Mouse (Mus musculus) left cerebral cortex, postnatal 36 days (tissue): ENCODE data around the gene Vkorc1. TPM values are rescaled to one million over a fixed set of nuclear protein-coding genes. Genes with fewer than 3 reads are reported as not detected.

Source experiments
- DNase-seq, 2 experiments: peaks; one replicate each; pipeline ENCODE4 v3.0.0; 2021 to 2022; ENCODE audit warnings: low spot score in 2 of 2, mixed read lengths in 1 of 2
- intact Hi-C: fragments of 180-260 bp; cut with DNase I; formaldehyde crosslinking; loops from one replicate; pipeline ENCODE4 v1.15.1; 2025
- total RNA-seq, 2 experiments: library from RNA; stranded (reverse); gene quantifications; 2 replicates each; pipeline ENCODE4 v1.2.3; 2021

The Vkorc1 gene
- total RNA-seq, 2 experiments from 2014 or later = 22.2 to 24.5 TPM

DNA sequence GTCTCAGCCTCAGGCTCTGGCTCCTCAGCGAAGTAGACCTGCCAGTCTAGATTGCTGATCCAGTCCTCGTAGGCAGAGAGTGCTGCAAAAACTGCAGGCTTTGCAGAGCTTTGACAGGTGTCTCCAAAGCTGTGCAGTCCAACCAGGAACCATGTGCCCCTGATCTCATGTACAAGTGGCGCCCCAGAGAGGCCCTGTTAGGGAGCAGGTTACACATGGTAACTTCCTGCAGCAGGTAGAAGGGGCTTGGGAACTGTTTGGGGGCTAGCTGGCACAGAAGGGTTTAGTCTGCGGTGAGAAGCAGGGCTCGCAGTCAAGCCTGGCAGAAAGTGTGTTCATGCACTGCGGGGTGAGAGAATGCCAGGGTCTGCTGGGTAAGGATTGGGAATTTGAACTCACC, 8.9 kb downstream of the Vkorc1 start:
- no peak for DNase-seq
- intact Hi-C loops = no loop called here

DNA sequence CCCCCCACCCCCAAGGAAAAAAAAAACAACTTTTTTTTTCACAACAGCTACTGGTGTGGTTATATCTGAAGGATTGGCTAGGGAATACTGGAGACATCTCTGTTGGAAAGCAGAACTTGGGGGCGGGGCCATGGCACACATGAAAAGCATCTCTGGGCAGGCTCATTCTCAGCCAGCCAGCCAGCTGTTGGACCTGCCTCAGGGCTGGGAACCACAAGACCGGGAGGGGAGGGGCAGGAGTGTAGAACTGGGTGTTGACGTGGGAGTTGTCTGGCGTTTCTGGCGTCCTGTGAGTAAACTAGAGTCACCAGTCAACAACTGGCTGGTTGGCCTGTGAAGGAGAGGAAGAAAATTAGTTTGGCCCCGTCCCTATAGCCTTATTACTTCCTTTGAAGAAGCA, 9.5 kb downstream of the Vkorc1 start:
- no peak for DNase-seq

DNA sequence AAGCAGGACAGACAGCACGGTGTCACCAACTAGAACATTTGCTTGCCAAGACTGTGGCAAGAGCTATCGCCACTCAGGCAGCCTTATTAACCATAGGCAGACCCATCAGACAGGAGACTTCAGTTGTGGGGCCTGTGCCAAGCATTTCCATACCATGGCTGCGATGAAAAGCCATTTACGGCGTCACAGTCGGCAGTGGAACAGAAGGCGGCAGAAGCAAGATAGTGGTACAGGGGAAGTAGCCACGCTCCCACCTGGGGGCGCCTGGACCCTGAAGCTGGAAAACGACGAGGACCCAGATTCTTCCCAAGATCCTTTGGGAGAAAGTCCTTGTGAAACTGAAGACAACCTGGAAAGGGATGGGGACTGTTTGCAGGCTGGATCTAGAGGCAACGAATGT, 15.0 kb downstream of the Vkorc1 start:
- intact Hi-C loops = no loop called here
- no peak for DNase-seq

More for the DNA sequence above, 9.5 kb downstream of the Vkorc1 start:
- intact Hi-C loops = no loop called here

DNA sequence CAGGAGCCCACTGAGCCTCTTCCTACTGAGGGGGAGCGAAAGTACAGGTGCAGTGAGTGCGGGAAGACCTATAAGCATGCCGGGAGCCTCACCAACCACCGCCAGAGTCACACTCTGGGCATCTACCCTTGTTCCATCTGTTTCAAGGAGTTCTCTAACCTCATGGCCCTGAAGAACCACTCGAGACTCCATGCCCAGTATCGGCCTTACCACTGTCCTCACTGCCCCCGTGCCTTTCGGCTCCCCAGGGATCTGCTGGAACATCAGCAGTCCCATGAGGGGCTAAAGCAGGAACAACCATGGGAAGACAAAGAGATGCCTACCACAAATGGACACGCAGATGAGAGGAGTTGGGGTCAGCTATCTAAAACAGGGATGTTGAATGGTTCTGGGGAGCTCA, 16.1 kb downstream of the Vkorc1 start:
- no peak for DNase-seq
- intact Hi-C loops = no loop called here

DNA sequence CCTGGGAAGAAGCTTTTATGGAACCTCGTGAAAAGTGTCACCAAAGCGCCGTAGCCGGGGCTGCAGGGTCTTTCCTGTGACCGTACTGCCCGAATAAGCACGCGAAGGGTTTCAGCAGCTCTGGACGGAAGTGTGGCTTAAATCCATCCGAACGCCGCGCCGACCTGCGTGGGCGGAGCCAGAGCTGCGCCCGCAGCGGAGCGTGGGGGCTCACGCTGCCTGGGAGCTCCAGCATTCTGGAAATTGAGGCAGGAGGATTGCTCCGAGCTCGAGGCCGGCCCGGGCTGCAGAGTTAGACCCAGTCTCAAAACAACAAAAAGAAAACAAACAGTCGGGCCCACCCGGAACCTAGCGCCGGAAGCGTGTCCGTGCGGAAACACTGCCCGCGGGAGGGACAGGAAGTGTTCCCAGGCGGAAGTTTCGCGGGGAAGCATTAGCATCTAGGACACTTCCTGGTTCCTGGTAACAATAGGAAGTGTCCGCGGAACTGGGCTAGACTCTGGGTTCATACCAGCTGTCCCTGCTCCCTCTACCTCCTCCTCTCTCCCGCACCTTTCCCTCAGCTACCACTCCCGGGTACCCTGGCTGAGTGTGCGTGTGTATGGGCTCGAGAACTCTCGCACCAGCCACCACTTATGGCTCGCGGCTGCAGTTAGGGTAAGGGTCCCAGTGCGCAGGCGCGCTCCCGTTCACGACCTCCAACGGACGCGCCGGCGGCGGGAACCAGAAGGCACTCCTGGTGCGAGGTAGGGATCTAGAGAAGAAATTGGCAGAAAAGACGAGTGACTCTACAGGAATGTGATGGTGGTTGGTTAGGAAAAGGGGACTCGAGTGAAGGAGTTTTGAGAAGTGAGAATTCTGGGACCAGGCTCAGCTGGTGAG, 18.7 kb downstream of the Vkorc1 start, which contains the start of gene Zfp668:
Zfp668 (minus strand) TSS at position 362 of the 882 bp plus-strand sequence.
- DNase-seq = peak; percentile 88 to 90
- intact Hi-C loops = loop anchor here (2.0 kb wide), 1 partner anchor 36 kb away; the partner anchor contains the start of gene Kat8

DNA sequence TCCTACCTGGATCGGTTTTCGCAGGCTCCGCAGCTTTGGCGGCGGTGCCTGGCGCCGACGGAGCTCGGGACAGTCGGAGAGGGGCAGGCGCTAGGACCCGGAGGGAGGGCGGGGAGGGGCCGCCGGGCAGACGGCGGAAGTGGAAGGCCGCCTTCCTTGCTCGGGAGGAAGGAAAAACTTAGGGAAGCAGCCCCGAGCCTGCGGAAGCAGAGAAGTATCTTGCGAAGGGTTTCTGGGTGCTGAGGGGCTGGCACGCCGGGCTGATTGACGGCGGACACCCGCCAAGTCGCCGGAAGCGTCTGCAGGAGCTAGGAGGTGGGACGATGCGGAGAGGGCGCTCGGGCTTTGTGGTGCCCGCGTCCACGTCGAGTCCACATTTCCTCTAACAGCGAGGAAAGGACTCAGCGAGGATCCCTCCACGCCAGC, 19.4 kb downstream of the Vkorc1 start, which contains the start of gene Zfp646:
Zfp646 (plus strand) TSS at position 181 of the 426 bp plus-strand sequence.
- intact Hi-C loops = loop anchor here (2.0 kb wide), 1 partner anchor 37 kb away; the partner anchor contains the start of gene Kat8
- peak in 1 of 2 experiments; percentile 78 for DNase-seq

DNA sequence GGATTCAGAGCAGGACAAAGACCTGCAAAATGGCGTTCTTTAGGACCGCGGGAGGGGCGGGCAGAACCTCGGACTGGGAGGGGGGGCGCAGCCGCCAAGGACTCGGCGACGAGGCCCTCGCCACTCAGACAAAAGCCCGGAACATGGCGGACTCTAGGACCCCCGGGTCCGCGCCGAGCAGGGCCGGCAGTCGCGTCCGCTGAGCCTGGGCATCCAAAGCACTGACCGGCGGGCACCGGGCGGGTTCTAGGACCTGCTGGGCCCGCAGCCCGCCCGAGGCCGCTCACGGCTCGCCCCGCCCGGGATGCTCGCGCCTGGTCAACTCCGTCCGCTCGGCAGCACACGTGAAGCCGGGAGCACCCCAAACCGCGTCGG, 19.8 kb downstream of the Vkorc1 start:
- intact Hi-C loops = loop anchor here (1.0 to 2.0 kb wide), 2 partner anchors 34 to 37 kb away; partner anchors contain the start of gene Kat8
- DNase-seq = peak; percentile 95 to 97

DNA sequence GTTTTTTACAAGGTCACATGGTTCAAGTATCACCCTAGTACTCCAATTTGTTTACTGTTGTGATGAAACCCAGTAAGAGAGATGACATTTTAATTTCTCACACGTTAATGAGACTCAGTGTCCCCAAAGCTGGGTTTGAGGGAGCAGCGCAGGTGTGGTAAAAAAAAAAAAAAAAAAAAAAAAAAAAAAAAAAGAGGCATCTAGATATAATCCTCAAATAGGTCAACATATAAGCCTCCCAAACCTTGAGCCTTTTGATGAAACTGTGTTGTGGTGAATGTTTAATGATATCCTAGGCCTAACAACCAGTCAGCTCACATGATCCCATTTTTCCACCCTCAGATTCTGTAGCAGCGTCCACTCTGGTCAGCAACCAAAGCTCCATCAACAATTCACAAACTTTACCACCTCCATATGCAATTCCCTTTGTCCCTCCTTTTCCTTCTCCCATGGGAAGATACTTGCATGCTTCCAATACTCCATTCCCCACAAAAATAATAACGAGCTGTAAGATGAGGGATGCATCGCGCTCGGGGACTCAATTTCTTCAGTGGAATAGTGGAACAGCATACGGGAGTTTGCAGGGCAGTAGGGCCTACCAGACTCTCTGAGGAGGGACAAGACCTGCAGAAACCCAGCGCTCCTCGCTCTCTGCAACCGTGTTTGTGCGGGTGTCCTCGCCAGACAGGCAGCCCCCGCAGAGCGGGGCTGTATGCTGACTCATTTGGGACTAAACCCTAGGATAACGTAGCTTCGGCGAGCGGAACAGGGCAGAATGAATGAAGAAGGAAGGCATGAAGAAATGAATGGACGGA, 20.4 kb downstream of the Vkorc1 start:
- DNase-seq = no peak
- intact Hi-C loops = loop anchor here (1.0 kb wide), 1 partner anchor 34 kb away; no protein-coding TSS in a partner anchor

DNA sequence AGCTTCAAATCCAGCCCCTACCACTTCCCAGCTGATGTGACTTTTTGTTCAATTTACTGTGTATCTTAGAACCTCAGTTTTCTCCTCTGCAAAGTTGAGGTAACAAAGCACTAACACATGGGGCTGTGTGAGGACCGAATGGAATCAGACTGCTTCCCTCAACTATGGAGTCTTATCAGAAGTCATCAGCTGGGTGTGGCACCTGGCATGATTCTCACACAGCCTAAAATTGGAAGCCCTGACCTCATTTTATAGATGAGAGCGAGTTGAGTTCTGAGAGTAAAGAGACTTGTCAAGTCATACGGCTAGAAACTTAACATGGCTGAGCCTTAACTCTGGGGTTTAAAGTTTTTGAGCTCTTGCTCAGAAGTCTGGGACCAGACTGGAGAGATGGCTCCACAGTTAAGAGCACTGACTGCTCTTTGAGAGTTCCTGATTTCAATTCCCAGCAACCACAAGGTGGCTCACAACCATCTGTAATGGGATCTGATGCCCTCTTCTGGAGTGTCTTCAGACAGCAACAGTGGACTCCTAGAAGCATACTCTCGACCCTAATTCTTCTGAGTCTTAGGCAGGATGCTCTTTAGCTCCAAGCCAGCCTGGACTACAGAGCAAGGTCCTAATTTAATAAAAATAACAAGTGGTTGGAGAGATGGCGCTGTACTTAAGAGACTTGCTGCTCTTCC, 25.1 kb downstream of the Vkorc1 start:
- DNase-seq = no peak
- intact Hi-C loops = no loop called here

DNA sequence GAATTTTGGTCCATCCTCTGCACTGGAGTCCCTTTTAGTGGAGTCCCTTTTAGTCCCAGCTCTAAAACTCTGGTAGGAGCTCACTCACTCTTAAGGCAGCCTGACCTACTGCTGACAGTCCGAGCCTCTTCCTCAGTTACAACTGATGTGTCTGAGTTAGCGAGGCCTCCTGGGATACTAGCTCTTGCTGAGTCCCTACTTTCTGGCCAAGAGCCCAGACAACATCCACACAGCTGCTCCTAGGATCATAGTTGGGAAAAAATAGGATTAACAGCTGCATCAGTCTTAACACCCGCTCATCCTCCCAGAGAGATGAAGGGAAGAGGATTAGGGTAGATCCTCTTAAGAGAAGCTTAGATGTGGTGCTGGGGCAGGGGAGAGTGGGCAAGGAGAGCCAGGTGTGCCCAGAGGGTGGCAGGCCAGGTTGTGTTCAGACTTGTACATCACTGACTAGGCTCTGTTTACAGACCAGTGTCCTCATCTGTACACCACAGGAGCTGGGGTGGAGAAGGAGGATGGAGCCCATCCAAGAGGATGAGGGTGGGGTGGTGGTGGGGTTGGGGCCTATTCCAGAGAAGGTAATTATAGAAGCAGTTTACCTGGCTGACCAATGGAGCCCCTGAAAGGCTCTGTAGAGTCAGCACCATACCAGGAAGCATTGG, 26.1 kb downstream of the Vkorc1 start:
- intact Hi-C loops = no loop called here
- peak; percentile 22 to 27 for DNase-seq

DNA sequence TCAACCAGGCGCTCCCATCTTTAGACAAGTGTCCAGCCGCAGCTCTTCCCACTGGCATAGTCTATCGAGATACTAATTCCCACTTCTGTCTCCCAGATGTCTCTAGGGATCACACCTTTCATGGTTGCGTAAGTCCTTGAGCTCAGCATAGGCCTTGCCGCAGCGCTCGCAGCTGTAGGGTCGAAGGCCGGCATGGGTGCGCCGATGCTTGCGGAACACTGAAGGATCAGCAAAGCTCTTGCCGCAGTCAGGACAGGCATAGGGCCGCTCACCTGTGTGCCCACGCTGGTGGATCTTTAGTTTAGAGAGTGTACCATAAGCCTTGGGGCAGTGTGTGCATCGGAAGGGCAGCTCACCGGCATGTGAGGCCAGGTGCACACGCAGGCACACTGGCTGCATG, 27.8 kb downstream of the Vkorc1 start:
- DNase-seq = no peak
- intact Hi-C loops = no loop called here

DNA sequence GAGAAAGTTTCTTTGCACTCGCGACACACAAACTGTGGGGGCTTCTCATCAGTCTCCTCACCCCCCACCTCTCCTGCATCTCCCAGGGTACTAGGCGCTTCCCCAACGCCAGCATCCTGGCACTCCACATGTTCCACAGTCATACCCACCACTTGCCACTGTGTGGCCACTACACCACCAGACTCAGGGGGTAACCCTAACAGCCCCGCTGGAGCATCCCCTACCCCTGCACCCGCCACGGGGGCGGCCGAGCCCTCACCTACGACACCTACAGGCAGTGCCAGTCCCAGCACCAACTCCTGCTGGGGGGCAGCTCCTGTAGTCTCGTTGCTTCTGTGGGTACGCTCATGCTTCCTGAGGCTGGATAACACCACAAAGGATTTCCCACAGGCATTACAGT, 29.0 kb downstream of the Vkorc1 start:
- intact Hi-C loops = no loop called here
- DNase-seq = no peak

DNA sequence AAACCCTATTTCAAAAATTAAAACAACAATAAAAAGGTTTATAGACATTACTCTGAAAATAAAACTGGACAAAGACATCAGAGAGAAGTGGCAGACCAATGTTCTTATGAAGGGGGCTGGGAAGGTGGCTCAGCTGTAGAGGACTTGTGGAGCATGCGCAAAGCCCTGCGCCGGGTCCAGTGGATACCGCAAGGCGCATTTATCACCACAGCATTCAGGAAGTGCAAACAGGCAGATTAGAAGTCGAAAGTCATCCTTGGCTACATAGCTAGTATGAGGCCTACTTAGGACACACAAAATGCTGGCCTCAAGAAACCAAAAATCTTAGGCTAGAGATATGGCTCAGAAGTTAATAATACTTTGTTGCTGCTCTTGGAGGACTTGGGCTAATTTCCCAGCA, 37.2 kb downstream of the Vkorc1 start:
- intact Hi-C loops = no loop called here
- no peak for DNase-seq

DNA sequence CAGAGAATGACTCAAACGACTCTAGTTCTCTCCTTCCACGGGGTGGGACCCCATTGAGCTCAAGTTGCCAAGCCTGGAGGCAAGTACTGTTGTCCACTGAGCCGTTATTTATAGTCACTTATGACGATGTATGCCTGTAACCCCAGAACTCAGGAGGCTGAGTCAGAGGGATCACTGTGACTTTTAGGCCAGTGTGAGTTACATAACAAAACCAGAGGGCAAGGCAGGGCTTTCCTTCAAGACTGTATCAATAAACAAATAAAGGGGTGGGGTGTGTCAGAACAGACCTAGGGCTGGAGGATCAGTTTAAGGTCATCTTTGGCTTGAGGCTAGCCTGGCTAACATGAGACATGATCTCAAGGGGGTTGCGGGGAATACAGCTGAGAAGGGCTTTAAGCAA, 44.5 kb downstream of the Vkorc1 start:
- intact Hi-C loops = no loop called here
- DNase-seq = no peak

DNA sequence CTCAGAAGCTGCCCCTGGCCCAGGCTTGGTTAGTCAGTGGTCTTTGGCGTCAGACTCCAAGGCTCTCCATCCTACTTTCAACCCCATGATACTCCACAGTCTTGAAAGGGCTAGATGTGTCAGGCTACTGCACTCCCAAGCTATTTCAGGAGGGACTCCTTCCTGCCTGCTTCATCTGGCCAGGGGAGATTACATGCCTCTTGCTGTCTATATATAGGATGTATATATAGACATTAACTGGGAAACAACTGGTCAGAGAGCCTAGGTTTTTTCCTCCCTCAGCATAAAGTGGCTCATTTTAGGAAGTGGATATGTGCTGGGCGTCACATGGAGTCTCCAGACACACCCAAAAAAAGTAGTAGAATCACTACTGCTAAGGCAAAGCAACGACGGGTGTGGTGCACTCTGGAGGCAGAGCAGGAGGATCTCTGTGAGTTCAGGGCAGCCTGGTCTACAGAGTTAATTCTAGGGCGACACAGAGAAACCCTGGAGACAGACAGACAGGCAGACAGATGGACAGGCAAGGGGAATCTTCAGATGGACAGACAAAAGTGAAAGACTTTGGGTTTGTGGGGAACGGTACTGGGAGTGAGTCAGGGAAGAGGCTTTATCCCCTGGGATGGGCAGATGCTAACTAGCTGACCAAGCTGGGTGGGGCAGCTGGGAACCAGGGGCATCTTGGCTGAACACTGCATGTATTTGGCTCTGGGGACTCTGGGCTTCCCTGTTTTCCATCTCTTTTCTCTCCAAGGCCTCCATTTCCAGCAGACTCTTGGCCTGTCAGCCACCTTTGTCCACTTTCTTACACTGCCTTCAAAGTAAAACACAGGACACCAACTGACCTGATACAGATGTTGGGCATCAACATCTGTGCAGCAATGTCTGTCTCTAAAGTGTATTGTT, 45.2 kb downstream of the Vkorc1 start:
- no peak for DNase-seq
- intact Hi-C loops = no loop called here
